Mouse (Mus musculus) cerebellum, adult 2 months (tissue): ENCODE results near the gene Uvrag. TPM values are rescaled to one million over a fixed set of nuclear protein-coding genes. Genes with fewer than 3 reads are reported as not detected.

Experiments used
- DNase-seq, 2 experiments: peaks; one replicate each; pipeline ENCODE4 v3.0.0; 2021
- H3K27ac ChIP-seq: fragments of 200-500 bp; 2 replicates; pipeline ENCODE4 v1.5.1; 2012; ENCODE audit warnings: low read length, control low read depth, inconsistent platforms; ENCODE audit not compliant: insufficient read depth
- H3K27me3 ChIP-seq: fragments of 200-500 bp; 2 replicates; pipeline ENCODE4 v1.6.1; 2012; ENCODE audit warnings: inconsistent platforms, mild to moderate bottlenecking, low read length, moderate library complexity; ENCODE audit not compliant: control insufficient read depth, insufficient read depth
- H3K4me1 ChIP-seq: fragments of 200-500 bp; 2 replicates; pipeline ENCODE4 v1.6.1; 2011; ENCODE audit warnings: low read length; ENCODE audit not compliant: control insufficient read depth, insufficient read depth
- H3K4me3 ChIP-seq: fragments of 200-500 bp; replicated peaks from 2 replicates; pipeline ENCODE3; 2011; ENCODE audit warnings: mild to moderate bottlenecking, low read depth, low read length, control low read depth; ENCODE audit not compliant: insufficient read depth
- CTCF ChIP-seq: fragments of 200-500 bp; IDR thresholded peaks from 2 replicates; pipeline ENCODE4 v1.5.1; 2011; ENCODE audit warnings: low read depth, mild to moderate bottlenecking, control low read depth, low read length, moderate library complexity, borderline replicate concordance; ENCODE audit not compliant: insufficient read depth
- POLR2A ChIP-seq: fragments of 200-500 bp; IDR thresholded peaks from 2 replicates; pipeline ENCODE4 v1.6.1; 2011; ENCODE audit warnings: low read length, control low read depth, borderline replicate concordance; ENCODE audit not compliant: insufficient read depth
- WGBS: fragments of 180-500 bp; shearing (Covaris S2); methylation state at CpG from one replicate; pipeline ENCODE4 v1.1.7; 2018; 5-methylcytosine and 5-hydroxymethylcytosine counted together
- polyA plus RNA-seq: library from polyadenylated mRNA; depleted of rRNA; stranded (reverse); fragments of >200 nt; gene quantifications from 2 replicates; pipeline ENCODE4 v1.2.3, GENCODE M21; 2012

The Uvrag gene
- polyA plus RNA-seq, 1 experiment: 19.2 TPM

DNA sequence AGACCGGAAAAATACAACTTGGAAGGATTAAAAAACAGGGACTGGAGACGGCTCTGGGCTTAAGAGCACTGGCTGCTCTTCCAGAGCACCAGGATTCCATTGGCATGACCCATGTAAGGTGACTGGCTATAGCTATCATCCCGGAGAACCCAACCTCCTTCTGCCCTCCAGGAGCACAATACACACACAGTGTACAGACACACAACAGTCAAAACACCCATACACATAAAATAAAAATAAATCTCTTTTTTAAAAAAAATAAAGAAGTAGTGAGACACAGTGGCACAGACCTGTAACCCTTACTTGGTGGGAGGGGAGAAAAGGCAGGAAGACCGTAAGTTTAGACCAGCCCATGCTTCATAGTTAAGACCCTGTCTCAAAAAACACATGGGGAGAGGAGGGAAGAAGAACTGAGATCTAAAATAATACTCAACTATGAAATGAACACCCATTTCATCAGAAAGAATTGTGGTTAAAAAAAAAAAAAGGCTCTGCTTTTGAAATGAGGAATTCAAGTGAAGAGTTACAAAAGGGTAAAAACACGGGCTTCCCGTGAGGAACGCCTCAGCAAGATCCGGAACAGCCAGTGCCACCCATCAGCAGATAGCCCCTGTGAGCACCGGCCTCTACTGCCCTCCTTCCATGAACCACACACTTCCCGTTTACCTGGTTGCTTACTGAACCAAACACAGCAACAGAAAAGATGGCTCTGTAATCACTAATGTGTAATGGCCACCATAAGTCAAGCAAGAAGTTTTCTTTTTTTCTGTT is 52.2 kb downstream of the Uvrag start:
- DNase-seq: no peak
- TF ChIP-seq CTCF: no peak
- TF ChIP-seq POLR2A: no peak
- Histone ChIP-seq H3K27ac (no peak overlapping the region), H3K4me3 (no peak overlapping the region), H3K27me3 (no peaks in the 10 kb centered on the region), H3K4me1 (no peaks in the 10 kb centered on the region; the same call in none of the 2 replicates)
- WGBS: 87% methylated on average over 10 of the region's 10 CpGs

GRCm38 (mm10) chr7:99087581-99087980 is 53.4 kb downstream of the Uvrag start:
- 83% methylated on average over 7 of the region's 7 CpGs for WGBS
- no peaks in the 10 kb centered on the region for H3K27me3 ChIP-seq
- TF ChIP-seq CTCF (no peak), POLR2A (no peak)
- no peaks in the 10 kb centered on the region; the same call in none of the 2 replicates for H3K4me1 ChIP-seq
- no peak overlapping the region for H3K4me3 ChIP-seq
- no peak overlapping the region for H3K27ac ChIP-seq
- DNase-seq: no peak

GRCm38 (mm10) chr7:99086646-99087443 is 54.1 kb downstream of the Uvrag start:
- Histone ChIP-seq H3K4me3 (no peak overlapping the region), H3K4me1 (no peaks in the 10 kb centered on the region; the same call in none of the 2 replicates), H3K27me3 (no peaks in the 10 kb centered on the region), H3K27ac (no peak overlapping the region)
- WGBS: 78% methylated on average over 9 of the region's 9 CpGs
- no peak for TF ChIP-seq CTCF
- DNase-seq: no peak

- Histone ChIP-seq H3K4me1 (no peaks in the 10 kb centered on the region; the same call in none of the 2 replicates), H3K27ac (no peak overlapping the region), H3K4me3 (no peak overlapping the region), H3K27me3 (no peaks in the 10 kb centered on the region)
- TF ChIP-seq CTCF: no peak
- no peak for TF ChIP-seq POLR2A
- DNase-seq: no peak
- WGBS: 31% methylated on average over 3 of the region's 3 CpGs
These were observed 55.7 kb downstream of the Uvrag start for GRCm38 (mm10) chr7:99085249-99085648.

GRCm38 (mm10) chr7:99079522-99079921 is 61.4 kb downstream of the Uvrag start:
- peak; percentile 65 to 72 for DNase-seq
- WGBS: 21% methylated on average over 4 of the region's 4 CpGs

DNA sequence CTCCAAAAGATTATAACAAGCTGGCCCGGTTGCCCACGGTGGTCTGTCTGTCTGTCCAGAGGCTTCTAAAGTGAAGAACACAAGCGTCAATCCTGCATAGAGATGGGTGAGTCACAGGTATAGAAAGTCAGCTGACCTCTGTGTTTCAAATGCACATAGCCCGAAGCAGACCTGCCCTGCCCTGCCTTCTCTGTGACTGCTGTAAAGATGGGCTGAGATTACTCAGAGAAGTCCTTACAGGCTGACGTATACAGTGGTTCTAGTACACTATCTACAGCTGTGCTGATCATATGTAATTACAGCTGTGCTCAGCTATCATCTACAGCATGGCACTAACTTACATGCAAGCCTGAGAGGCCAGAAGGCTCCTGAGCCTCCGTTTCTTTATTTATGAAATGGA is 62.1 kb downstream of the Uvrag start:
- WGBS: 94% methylated on average over 6 of the region's 6 CpGs
- no peak overlapping the region for H3K27ac ChIP-seq
- H3K27me3 ChIP-seq: no peaks in the 10 kb centered on the region
- H3K4me3 ChIP-seq: no peak overlapping the region
- H3K4me1 ChIP-seq: peaks cover 2% of the 10 kb centered on the region; the same call in 1 of the 2 replicates
- no peak for DNase-seq
- TF ChIP-seq POLR2A: no peak
- TF ChIP-seq CTCF: no peak

More at GRCm38 (mm10) chr7:99079522-99079921, 61.4 kb downstream of the Uvrag start:
- TF ChIP-seq CTCF (peak; percentile 31; the same call in 1 of the 2 replicates), POLR2A (no peak)
- Histone ChIP-seq H3K4me1 (peaks cover 2% of the 10 kb centered on the region; the same call in 1 of the 2 replicates), H3K27ac (no peak overlapping the region), H3K4me3 (no peak overlapping the region), H3K27me3 (no peaks in the 10 kb centered on the region)

GRCm38 (mm10) chr7:99077234-99077633 is 63.7 kb downstream of the Uvrag start:
- Histone ChIP-seq H3K4me1 (peaks cover 2% of the 10 kb centered on the region; the same call in 1 of the 2 replicates), H3K27ac (no peak overlapping the region), H3K4me3 (no peak overlapping the region), H3K27me3 (no peaks in the 10 kb centered on the region)
- 82% methylated on average over 8 of the region's 8 CpGs for WGBS
- no peak for DNase-seq
- TF ChIP-seq CTCF: no peak
- no peak for TF ChIP-seq POLR2A
